Mouse (Mus musculus) limb, embryonic 13.5 days (tissue): ENCODE results near the gene Tmem238l. TPM values are rescaled to one million over a fixed set of nuclear protein-coding genes. Genes with fewer than 3 reads are reported as not detected.

ENCODE experiments used
- ATAC-seq: fragments of 200-750 bp; cut with Nextera tagmentation; 2 replicates; pipeline ENCODE4 v1.8.0; 2017; ENCODE audit warnings: low read depth, moderate number of reproducible peaks, moderate TSS enrichment; ENCODE audit not compliant: low FRiP score
- H3K27ac ChIP-seq: fragments of 300-500 bp; sonication (generic); 2 replicates; pipeline ENCODE4 v1.5.1; 2015; ENCODE audit warnings: inconsistent platforms, mild to moderate bottlenecking, moderate library complexity
- H3K27me3 ChIP-seq: fragments of 300-500 bp; sonication (generic); 2 replicates; pipeline ENCODE4 v1.6.1; 2015; ENCODE audit warnings: mild to moderate bottlenecking, inconsistent platforms
- H3K36me3 ChIP-seq: fragments of 300-500 bp; sonication (generic); 2 replicates; pipeline ENCODE4 v1.6.1; 2015; ENCODE audit warnings: inconsistent platforms, mild to moderate bottlenecking, moderate library complexity
- H3K4me1 ChIP-seq: fragments of 300-500 bp; sonication (generic); 2 replicates; pipeline ENCODE4 v1.6.1; 2015; ENCODE audit warnings: inconsistent platforms
- H3K4me2 ChIP-seq: fragments of 300-500 bp; sonication (generic); replicated peaks from 2 replicates; pipeline ENCODE4 v1.6.1; 2015; ENCODE audit warnings: inconsistent platforms, mild to moderate bottlenecking, moderate library complexity
- H3K4me3 ChIP-seq: fragments of 300-500 bp; sonication (generic); 2 replicates; pipeline ENCODE4 v1.5.1; 2015; ENCODE audit warnings: moderate library complexity, mild to moderate bottlenecking, inconsistent platforms
- H3K9ac ChIP-seq: fragments of 300-500 bp; sonication (generic); 2 replicates; pipeline ENCODE4 v1.6.1; 2015; ENCODE audit warnings: mild to moderate bottlenecking, inconsistent platforms
- H3K9me3 ChIP-seq: fragments of 300-500 bp; sonication (generic); 2 replicates; pipeline ENCODE4 v1.6.1; 2016; ENCODE audit warnings: inconsistent platforms
- WGBS: fragments of 180-500 bp; shearing (Covaris S2); methylation state at CpG from one replicate; pipeline ENCODE4 v1.1.7; 2015; 5-methylcytosine and 5-hydroxymethylcytosine counted together
- polyA plus RNA-seq: library from polyadenylated mRNA; unstranded; fragments of >200 nt; fragmentation: Nextera tagmentation; extraction: Ambion mirVana; gene quantifications from 2 replicates; pipeline ENCODE4 v1.2.1, GENCODE M21; 2015

Gene Tmem238l
- polyA plus RNA-seq, 1 experiment from 2014 or later, result not detected

GRCm38 (mm10) chr11:66983422-66984164, 27.2 kb downstream of the Tmem238l start:
- Histone ChIP-seq H3K4me1 (peaks cover 23% of the 10 kb centered on the region), H3K4me3 (no peak overlapping the region), H3K4me2 (peak overlapping the region; percentile 74), H3K9ac (no peak overlapping the region), H3K36me3 (no peaks in the 10 kb centered on the region), H3K27ac (no peak overlapping the region; the same call in 1 of the 2 replicates), H3K27me3 (no peaks in the 10 kb centered on the region), H3K9me3 (no peaks in the 10 kb centered on the region)
- ATAC-seq, result peak; percentile 5; the same call in 1 of the 2 replicates
- WGBS, result 32% methylated on average over 11 of the region's 11 CpGs

- Histone ChIP-seq H3K4me1 (peaks cover 23% of the 10 kb centered on the region), H3K9ac (peak overlapping the region; percentile 61), H3K36me3 (no peaks in the 10 kb centered on the region), H3K4me3 (peak overlapping the region; percentile 50), H3K27ac (no peak overlapping the region; the same call in 1 of the 2 replicates), H3K4me2 (peak overlapping the region; percentile 74), H3K9me3 (no peaks in the 10 kb centered on the region), H3K27me3 (no peaks in the 10 kb centered on the region)
- peak; percentile 78 for ATAC-seq
- WGBS, result 5% methylated on average over 28 of the region's 28 CpGs
Observed at GRCm38 (mm10) chr11:66984165-66985135, 28.0 kb downstream of the Tmem238l start.

- Histone ChIP-seq H3K4me1 (peaks cover 23% of the 10 kb centered on the region), H3K9me3 (no peaks in the 10 kb centered on the region), H3K27ac (no peak overlapping the region), H3K36me3 (no peaks in the 10 kb centered on the region), H3K9ac (no peak overlapping the region), H3K4me3 (peak overlapping the region; percentile 50), H3K4me2 (peak overlapping the region; percentile 74), H3K27me3 (no peaks in the 10 kb centered on the region)
- ATAC-seq, result no peak
- WGBS, result 28% methylated on average over 11 of the region's 11 CpGs
Observed at GRCm38 (mm10) chr11:66985136-66985702, 28.8 kb downstream of the Tmem238l start.

GRCm38 (mm10) chr11:66992150-66992549, 35.7 kb downstream of the Tmem238l start:
- no peak for ATAC-seq
- Histone ChIP-seq H3K4me1 (no peaks in the 10 kb centered on the region), H3K9me3 (no peaks in the 10 kb centered on the region), H3K9ac (no peak overlapping the region), H3K27ac (no peak overlapping the region), H3K36me3 (no peaks in the 10 kb centered on the region), H3K4me2 (no peak overlapping the region), H3K27me3 (no peaks in the 10 kb centered on the region), H3K4me3 (no peak overlapping the region)
- WGBS, result 86% methylated on average over 2 of the region's 2 CpGs

GRCm38 (mm10) chr11:66993674-66994073, 37.2 kb downstream of the Tmem238l start:
- no peak overlapping the region for H3K4me2 ChIP-seq
- H3K9me3 ChIP-seq, result no peaks in the 10 kb centered on the region
- no peak for ATAC-seq
- H3K36me3 ChIP-seq, result no peaks in the 10 kb centered on the region
- no peak overlapping the region for H3K4me3 ChIP-seq
- H3K4me1 ChIP-seq, result 0 out of 2 replicates have a peak, but pooled peaks cover 3% of the 10 kb centered on the region
- WGBS, result 24% methylated on average over 1 of the region's 1 CpGs
- H3K27me3 ChIP-seq, result no peaks in the 10 kb centered on the region
- H3K27ac ChIP-seq, result no peak overlapping the region
- H3K9ac ChIP-seq, result no peak overlapping the region

GRCm38 (mm10) chr11:66996446-66996845, 40.0 kb downstream of the Tmem238l start:
- H3K27ac ChIP-seq, result no peak overlapping the region
- ATAC-seq, result no peak

GRCm38 (mm10) chr11:66998467-66999403, 42.3 kb downstream of the Tmem238l start:
- Histone ChIP-seq H3K9me3 (no peaks in the 10 kb centered on the region), H3K27me3 (no peaks in the 10 kb centered on the region), H3K36me3 (no peaks in the 10 kb centered on the region), H3K9ac (no peak overlapping the region), H3K4me3 (no peak overlapping the region), H3K27ac (no peak overlapping the region), H3K4me1 (0 out of 2 replicates have a peak, but pooled peaks cover 4% of the 10 kb centered on the region), H3K4me2 (no peak overlapping the region)
- ATAC-seq, result no peak
- 85% methylated on average over 14 of the region's 14 CpGs for WGBS

More at GRCm38 (mm10) chr11:66996446-66996845, 40.0 kb downstream of the Tmem238l start:
- Histone ChIP-seq H3K9ac (no peak overlapping the region), H3K4me1 (0 out of 2 replicates have a peak, but pooled peaks cover 4% of the 10 kb centered on the region), H3K9me3 (no peaks in the 10 kb centered on the region), H3K27me3 (no peaks in the 10 kb centered on the region), H3K36me3 (no peaks in the 10 kb centered on the region), H3K4me3 (no peak overlapping the region), H3K4me2 (no peak overlapping the region)
- WGBS, result 78% methylated on average over 4 of the region's 4 CpGs

GRCm38 (mm10) chr11:67000671-67001070, 44.2 kb downstream of the Tmem238l start:
- WGBS, result 77% methylated on average over 4 of the region's 4 CpGs
- H3K4me2 ChIP-seq, result no peak overlapping the region
- no peaks in the 10 kb centered on the region for H3K27me3 ChIP-seq
- H3K4me1 ChIP-seq, result 0 out of 2 replicates have a peak, but pooled peaks cover 4% of the 10 kb centered on the region
- H3K4me3 ChIP-seq, result no peak overlapping the region
- H3K9me3 ChIP-seq, result no peaks in the 10 kb centered on the region
- no peaks in the 10 kb centered on the region for H3K36me3 ChIP-seq
- no peak overlapping the region for H3K27ac ChIP-seq
- ATAC-seq, result no peak
- no peak overlapping the region for H3K9ac ChIP-seq

- no peaks in the 10 kb centered on the region for H3K27me3 ChIP-seq
- no peaks in the 10 kb centered on the region for H3K9me3 ChIP-seq
- H3K4me2 ChIP-seq, result no peak overlapping the region
- no peak overlapping the region for H3K27ac ChIP-seq
- 0 out of 2 replicates have a peak, but pooled peaks cover 4% of the 10 kb centered on the region for H3K4me1 ChIP-seq
- ATAC-seq, result no peak
- no peak overlapping the region for H3K4me3 ChIP-seq
- 50% methylated on average over 1 of the region's 1 CpGs for WGBS
- no peak overlapping the region for H3K9ac ChIP-seq
- no peaks in the 10 kb centered on the region for H3K36me3 ChIP-seq
Observed at GRCm38 (mm10) chr11:67001717-67002116, 45.3 kb downstream of the Tmem238l start.

GRCm38 (mm10) chr11:67002911-67003310, 46.5 kb downstream of the Tmem238l start:
- no peak overlapping the region for H3K9ac ChIP-seq
- WGBS, result 72% methylated on average over 2 of the region's 2 CpGs
- no peaks in the 10 kb centered on the region for H3K36me3 ChIP-seq
- no peaks in the 10 kb centered on the region for H3K9me3 ChIP-seq
- H3K4me3 ChIP-seq, result no peak overlapping the region
- H3K4me1 ChIP-seq, result 0 out of 2 replicates have a peak, but pooled peaks cover 4% of the 10 kb centered on the region
- ATAC-seq, result no peak
- H3K27ac ChIP-seq, result no peak overlapping the region
- no peak overlapping the region for H3K4me2 ChIP-seq
- no peaks in the 10 kb centered on the region for H3K27me3 ChIP-seq

- ATAC-seq, result no peak
- H3K4me1 ChIP-seq, result no peaks in the 10 kb centered on the region; the same call in 1 of the 2 replicates
- no peak overlapping the region for H3K4me2 ChIP-seq
- H3K9me3 ChIP-seq, result no peaks in the 10 kb centered on the region
- no peak overlapping the region for H3K9ac ChIP-seq
- H3K27ac ChIP-seq, result no peak overlapping the region
- H3K36me3 ChIP-seq, result no peaks in the 10 kb centered on the region
- no peaks in the 10 kb centered on the region for H3K27me3 ChIP-seq
- WGBS, result 83% methylated on average over 8 of the region's 8 CpGs
- H3K4me3 ChIP-seq, result no peak overlapping the region
Observed at GRCm38 (mm10) chr11:67007961-67008360, 51.5 kb downstream of the Tmem238l start.
